Mouse (Mus musculus): ENCODE measurements at regions not wholly inside any gene's neighbourhood (a gene's known extent, or its start where the extent isn't known, plus 50 kb on each side); places are given as distances from the start of the nearest gene placed in this dataset.

DNA sequence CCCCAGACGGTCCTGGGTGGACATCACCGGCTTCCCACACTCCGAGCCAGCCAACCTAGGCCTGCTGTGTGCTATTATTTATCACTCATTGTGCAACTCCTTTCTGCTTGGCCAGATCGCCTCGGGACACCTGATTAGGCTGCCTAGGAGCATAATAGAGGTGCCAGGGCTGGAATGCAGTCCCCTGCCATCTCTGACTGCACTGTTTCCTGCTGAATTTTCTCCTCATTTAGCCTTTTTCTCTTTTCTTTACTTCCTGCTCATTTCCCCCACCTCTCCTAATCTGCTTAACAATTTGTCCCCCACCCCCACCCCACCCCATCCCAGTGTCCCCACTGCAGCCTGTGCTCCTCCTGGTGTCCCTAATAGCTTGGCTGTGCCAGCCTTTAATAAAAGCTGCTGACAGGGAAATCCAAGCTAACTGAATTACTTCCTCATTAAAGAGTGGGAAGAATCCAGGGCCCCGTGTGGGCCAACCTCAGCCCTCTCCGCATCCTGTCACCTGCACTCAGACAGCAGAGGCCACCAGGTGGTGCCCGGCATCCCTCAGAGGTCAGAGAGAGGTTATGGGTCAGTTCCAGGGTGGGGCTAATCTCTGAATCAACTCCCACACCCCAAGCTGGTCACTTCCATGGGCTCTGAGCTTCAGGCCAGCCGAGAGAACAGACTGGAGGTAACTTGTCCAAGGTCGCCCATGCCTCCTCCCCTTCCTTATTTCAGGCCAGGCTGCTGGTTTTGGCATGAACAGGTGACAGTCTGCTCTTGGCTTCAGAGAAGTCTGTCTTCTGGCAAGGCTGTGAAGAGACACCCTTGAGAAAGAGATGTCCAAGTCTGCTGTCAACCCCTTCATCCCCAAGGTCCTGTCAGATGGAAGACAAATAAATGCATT, 269.3 kb upstream of the Sdk2 start:
- no peak for DNase-seq (ENCODE audit: extremely low read depth, low read depth, low spot score)

GRCm38 (mm10) chr11:114331579-114332150, 264.8 kb upstream of the Sdk2 start:
- DNase-seq (ENCODE audit: extremely low read depth, low read depth, low spot score) = no peak

GRCm38 (mm10) chr11:114330316-114330715, 263.5 kb upstream of the Sdk2 start:
- no peak for DNase-seq (ENCODE audit: extremely low read depth, low read depth, low spot score)

- DNase-seq (ENCODE audit: extremely low read depth, low read depth, low spot score) = no peak
Observed at GRCm38 (mm10) chr11:114322627-114323026, 255.8 kb upstream of the Sdk2 start.

GRCm38 (mm10) chr11:114321974-114322373, 255.1 kb upstream of the Sdk2 start:
- no peak for DNase-seq (ENCODE audit: extremely low read depth, low read depth, low spot score)

DNA sequence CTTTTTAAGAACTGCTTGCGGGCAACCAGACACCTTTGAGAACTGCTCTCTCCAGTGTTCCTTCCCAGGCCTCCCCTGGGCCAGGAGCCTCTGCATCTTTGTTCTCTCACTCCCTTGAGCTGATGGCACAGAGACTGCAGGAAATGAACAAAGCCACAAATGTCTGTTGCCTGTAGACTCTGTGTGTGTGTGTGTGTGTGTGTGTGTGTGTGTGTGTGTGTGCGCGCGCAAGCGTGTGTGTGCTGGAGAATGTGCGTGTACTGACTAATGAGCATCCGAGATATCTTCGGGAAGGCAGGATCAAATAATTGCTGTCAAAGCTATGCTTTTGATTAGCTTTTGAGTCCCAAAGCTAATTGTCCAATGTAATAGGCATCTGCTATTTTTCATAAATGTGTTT, 254.7 kb upstream of the Sdk2 start:
- no peak for DNase-seq (ENCODE audit: extremely low read depth, low read depth, low spot score)

DNA sequence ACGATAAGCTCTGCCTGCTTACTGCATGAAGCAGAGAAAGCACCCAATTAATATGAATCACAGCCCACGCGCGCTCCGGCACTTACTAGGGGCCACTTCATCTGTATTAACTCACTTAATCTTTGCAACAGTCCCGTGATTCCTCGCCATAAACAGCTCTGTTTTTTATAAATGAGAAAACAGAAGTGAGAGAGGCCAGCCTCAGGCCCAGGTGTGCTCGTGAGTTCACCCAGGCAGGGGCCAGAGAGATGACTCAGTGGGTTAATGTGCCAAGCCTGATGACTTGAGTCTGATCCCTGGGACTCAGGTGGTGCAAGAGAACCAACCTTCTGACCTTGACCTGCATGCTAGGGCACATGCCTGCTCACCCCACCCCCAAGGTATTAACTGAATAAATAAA, 248.4 kb upstream of the Sdk2 start:
- DNase-seq (ENCODE audit: extremely low read depth, low read depth, low spot score) = no peak

GRCm38 (mm10) chr11:114313652-114314051, 246.8 kb upstream of the Sdk2 start:
- no peak for DNase-seq (ENCODE audit: extremely low read depth, low read depth, low spot score)

DNA sequence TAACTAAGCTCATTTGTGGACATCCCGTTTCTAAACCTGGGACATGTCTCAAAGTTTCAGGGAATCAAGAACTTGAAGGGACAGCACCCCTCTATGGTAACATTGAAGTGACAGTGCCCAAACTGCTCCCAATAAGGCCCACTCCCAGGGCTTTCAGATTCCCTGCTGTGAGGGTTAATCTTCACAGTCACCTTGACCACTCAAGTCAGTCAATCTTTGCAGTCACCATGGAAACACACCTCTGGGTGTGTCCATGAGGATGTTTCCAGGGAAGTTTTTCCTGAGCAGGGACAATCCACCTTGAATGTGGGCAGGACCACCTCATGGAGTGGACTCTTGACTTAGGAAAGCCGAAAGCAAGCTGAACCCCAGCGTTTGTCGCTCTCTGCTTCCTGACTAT, 244.8 kb upstream of the Sdk2 start:
- DNase-seq (ENCODE audit: extremely low read depth, low read depth, low spot score) = no peak

GRCm38 (mm10) chr11:114303636-114304354, 236.9 kb upstream of the Sdk2 start:
- no peak for DNase-seq (ENCODE audit: extremely low read depth, low read depth, low spot score)

GRCm38 (mm10) chr11:114300611-114301319, 233.9 kb upstream of the Sdk2 start:
- no peak for DNase-seq (ENCODE audit: extremely low read depth, low read depth, low spot score)

- DNase-seq (ENCODE audit: extremely low read depth, low read depth, low spot score) = no peak
Observed at GRCm38 (mm10) chr11:114296816-114297334, 230.0 kb upstream of the Sdk2 start.

- no peak for DNase-seq (ENCODE audit: extremely low read depth, low read depth, low spot score)
Observed at GRCm38 (mm10) chr11:114294511-114295250, 227.8 kb upstream of the Sdk2 start.

- no peak for DNase-seq (ENCODE audit: extremely low read depth, low read depth, low spot score)
Observed at GRCm38 (mm10) chr11:114291258-114291657, 224.4 kb upstream of the Sdk2 start.

DNA sequence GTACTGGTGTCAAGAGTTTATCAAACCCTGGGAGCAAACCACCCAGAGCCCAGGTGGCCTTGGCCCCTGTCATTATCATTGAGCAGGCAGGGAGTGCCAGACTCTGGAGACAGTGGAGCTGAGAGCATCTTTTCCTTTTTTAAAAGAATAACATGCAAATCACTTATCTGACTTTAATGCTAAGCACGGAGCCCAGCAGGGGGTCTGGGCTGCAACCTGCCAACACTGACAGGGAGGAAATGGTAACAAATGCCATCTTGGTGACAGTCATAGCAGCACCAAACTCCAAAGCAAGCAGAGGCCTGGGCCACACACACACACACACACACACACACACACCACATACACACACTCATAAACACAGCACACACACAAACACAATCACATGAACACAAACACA, 223.1 kb upstream of the Sdk2 start:
- no peak for DNase-seq (ENCODE audit: extremely low read depth, low read depth, low spot score)

- no peak for DNase-seq (ENCODE audit: extremely low read depth, low read depth, low spot score)
Observed at GRCm38 (mm10) chr11:114284820-114285666, 218.2 kb upstream of the Sdk2 start.

DNA sequence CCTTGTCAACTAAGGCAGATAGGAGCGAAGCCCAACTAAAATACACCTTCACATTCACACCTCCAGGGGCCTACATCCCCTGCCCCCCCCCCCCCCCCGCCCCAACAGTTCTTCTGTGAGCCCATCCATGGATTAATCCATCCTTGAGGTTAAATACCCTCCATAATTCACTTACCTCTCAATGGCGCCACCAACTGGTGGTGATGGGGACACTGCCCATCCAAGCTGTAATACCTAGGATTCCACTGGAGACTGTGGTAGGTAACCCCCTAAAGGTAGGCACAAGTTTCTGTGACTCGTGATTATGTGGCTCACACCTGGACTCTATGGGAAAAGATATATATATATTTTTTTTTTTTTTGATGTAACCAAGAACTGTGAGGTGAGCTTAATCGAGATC, 216.4 kb upstream of the Sdk2 start:
- no peak for DNase-seq (ENCODE audit: extremely low read depth, low read depth, low spot score)

GRCm38 (mm10) chr11:114282566-114282965, 215.7 kb upstream of the Sdk2 start:
- DNase-seq (ENCODE audit: extremely low read depth, low read depth, low spot score) = no peak

GRCm38 (mm10) chr11:114281846-114282245, 215.0 kb upstream of the Sdk2 start:
- no peak for DNase-seq (ENCODE audit: extremely low read depth, low read depth, low spot score)
